Mouse (Mus musculus) ES-Bruce4 (cell line): Measurements from ENCODE around the gene Col4a1.

Experiments
- CTCF ChIP-seq: IDR thresholded peaks from one replicate; pipeline ENCODE4 v1.8.1; 2011; ENCODE audit warnings: low read depth, low read length
- EP300 ChIP-seq: IDR thresholded peaks from 2 replicates; pipeline ENCODE4 v1.6.1; 2011; ENCODE audit warnings: low read depth, low read length; ENCODE audit not compliant: insufficient read depth
- POLR2A ChIP-seq: IDR thresholded peaks from one replicate; pipeline ENCODE4 v1.8.1; 2011; ENCODE audit warnings: low read length; ENCODE audit not compliant: insufficient read depth

DNA sequence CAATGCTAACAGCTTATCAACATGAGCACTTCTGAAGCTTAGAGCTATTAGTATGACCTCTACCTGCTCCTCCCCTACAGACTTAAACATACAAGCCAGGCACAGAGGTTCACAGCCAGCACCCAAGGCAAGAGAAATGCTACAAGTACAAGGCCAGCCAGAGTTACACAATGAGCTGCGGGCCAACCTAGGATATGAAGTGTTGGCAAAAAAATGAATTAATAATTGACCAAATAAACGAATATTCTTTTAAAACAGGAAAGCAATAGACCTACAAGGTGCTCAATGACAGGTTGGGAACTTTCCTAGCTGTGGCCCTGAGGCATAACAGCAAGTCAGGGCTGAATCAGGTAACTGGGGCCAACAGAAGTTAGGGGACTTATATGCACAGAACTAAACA is 58.1 kb downstream of the Col4a1 start:
- TF ChIP-seq POLR2A (no peak), CTCF (no peak), EP300 (no peak)
